In genomic region chr11:62978886-62979285, GRCm38 (mm10) we compare ENCODE assay signal across 34 mouse cellular contexts. TPM values are rescaled to one million over a fixed set of nuclear protein-coding genes. Genes with fewer than 3 reads are reported as not detected.
DNase-seq lines count a peak whose midpoint lies in the region; ATAC-seq and TF ChIP-seq lines count a peak whose summit lies in the region.
"Had no signal": no experiment of that assay in that cellular context is flagged by ENCODE, and none has a peak within 500 bp of the region (broad histone marks: within the 10 kb centered on the region; RNA-seq: fewer than 3 reads in every experiment).

No protein-coding gene starts in this region.

- WGBS in heart, embryonic 15.5 days, result 56% methylated on average over 6 of the region's 6 CpGs
- 46% methylated on average over 6 of the region's 6 CpGs for WGBS in lung, postnatal 0 days
- WGBS in lung, adult 2 months, result 69% methylated on average over 6 of the region's 6 CpGs
- WGBS in limb, embryonic 15.5 days, result 48% methylated on average over 6 of the region's 6 CpGs

- H3K36me3 ChIP-seq in heart, embryonic 15.5 days, result no peaks in the 10 kb centered on the region
- no peaks in the 10 kb centered on the region for H3K36me3 ChIP-seq in lung, postnatal 0 days (ENCODE audit: insufficient read depth, low read length)
- no peaks in the 10 kb centered on the region for H3K36me3 ChIP-seq in limb, embryonic 15.5 days
- H3K36me3 ChIP-seq: embryonic facial prominence, embryonic 12.5 days; forebrain, embryonic 10.5 days; forebrain, embryonic 15.5 days; G1E; hindbrain, embryonic 10.5 days; hindbrain, embryonic 15.5 days; limb, embryonic 12.5 days; liver, embryonic 13.5 days had no signal

- peaks cover 14% of the 10 kb centered on the region for H3K4me1 ChIP-seq in heart, embryonic 15.5 days (replicated peaks)
- H3K4me1 ChIP-seq in lung, postnatal 0 days (ENCODE audit: insufficient read depth, low read depth, low read length), result no peaks in the 10 kb centered on the region
- peaks cover 10% of the 10 kb centered on the region for H3K4me1 ChIP-seq in lung, adult 2 months (ENCODE audit: control insufficient read depth, insufficient read depth, low read length)
- peaks cover 7% of the 10 kb centered on the region; the same call in 1 of the 2 replicates for H3K4me1 ChIP-seq in limb, embryonic 15.5 days
- H3K4me1 ChIP-seq: liver, embryonic 13.5 days had no signal

- H3K4me2 ChIP-seq in heart, embryonic 15.5 days, result no peak overlapping the region
- H3K4me2 ChIP-seq in lung, postnatal 0 days (replicated peaks; ENCODE audit: low read depth, low read length), result no peak overlapping the region
- H3K4me2 ChIP-seq in limb, embryonic 15.5 days, result no peak overlapping the region
- H3K4me2 ChIP-seq: embryonic facial prominence, embryonic 12.5 days; forebrain, embryonic 15.5 days; hindbrain, embryonic 15.5 days; limb, embryonic 12.5 days; liver, embryonic 13.5 days had no signal

- no peak overlapping the region for H3K9ac ChIP-seq in heart, embryonic 15.5 days
- H3K9ac ChIP-seq in lung, postnatal 0 days (replicated peaks; ENCODE audit: low read depth), result no peak overlapping the region
- H3K9ac ChIP-seq in limb, embryonic 15.5 days, result no peak overlapping the region
- H3K9ac ChIP-seq: embryonic facial prominence, embryonic 12.5 days; forebrain, embryonic 15.5 days; hindbrain, embryonic 15.5 days; limb, embryonic 12.5 days; liver, embryonic 13.5 days had no signal

- no peak for TF ChIP-seq POLR2A in lung, adult 2 months (IDR thresholded peaks at IDR 0.05; ENCODE audit: borderline replicate concordance, extremely low read depth, low read depth, low read length)

- intact Hi-C loops in left cerebral cortex, postnatal 4 days (cut with DNase I), result no loop called here

- no peak for ATAC-seq in cerebellum, adult (ENCODE audit: insufficient number of reproducible peaks, low FRiP score, low TSS enrichment)
- ATAC-seq in heart, embryonic 15.5 days (replicated peaks; ENCODE audit: insufficient number of reproducible peaks, insufficient read depth, low FRiP score, low read depth), result no peak
- peak; percentile 72 for ATAC-seq in lung, postnatal 0 days
- no peak for ATAC-seq in limb, embryonic 15.5 days (ENCODE audit: insufficient number of reproducible peaks, low FRiP score, low TSS enrichment, low read depth)
- ATAC-seq: forebrain, embryonic 15.5 days; inflammation-experienced regulatory T-cells, adult 6 months; Patski had no signal

- peak; percentile 44; the same call in 1 of the 2 replicates for TF ChIP-seq EP300 in lung, postnatal 0 days (IDR thresholded peaks at IDR 0.05)

- no peak overlapping the region for H3K4me3 ChIP-seq in heart, embryonic 15.5 days
- H3K4me3 ChIP-seq in lung, postnatal 0 days (ENCODE audit: low read depth, low read length), result no peak overlapping the region
- H3K4me3 ChIP-seq in lung, adult 2 months (replicated peaks; ENCODE audit: extremely low read depth, low read depth, low read length), result no peak overlapping the region
- no peak overlapping the region for H3K4me3 ChIP-seq in limb, embryonic 15.5 days
- H3K4me3 ChIP-seq: embryonic facial prominence, embryonic 12.5 days; forebrain, embryonic 10.5 days; forebrain, embryonic 15.5 days; heart, adult 2 months; hindbrain, embryonic 10.5 days; hindbrain, embryonic 15.5 days; limb, embryonic 12.5 days; liver, embryonic 13.5 days had no signal

- no peaks in the 10 kb centered on the region for H3K9me3 ChIP-seq in heart, embryonic 15.5 days (replicated peaks)
- H3K9me3 ChIP-seq in lung, postnatal 0 days (ENCODE audit: low read length), result no peaks in the 10 kb centered on the region
- no peaks in the 10 kb centered on the region for H3K9me3 ChIP-seq in limb, embryonic 15.5 days
- H3K9me3 ChIP-seq: embryonic facial prominence, embryonic 12.5 days; forebrain, embryonic 15.5 days; hindbrain, embryonic 10.5 days; hindbrain, embryonic 15.5 days; limb, embryonic 12.5 days; liver, embryonic 13.5 days had no signal

- peak overlapping the region; percentile 32; the same call in 1 of the 2 replicates for H3K27ac ChIP-seq in heart, embryonic 15.5 days
- no peak overlapping the region; the same call in 1 of the 2 replicates for H3K27ac ChIP-seq in lung, postnatal 0 days (ENCODE audit: low read length)
- peak overlapping the region; percentile 48 for H3K27ac ChIP-seq in limb, embryonic 15.5 days
- H3K27ac ChIP-seq: embryonic facial prominence, embryonic 12.5 days; forebrain, embryonic 10.5 days; forebrain, embryonic 15.5 days; heart, adult 2 months; hindbrain, embryonic 10.5 days; hindbrain, embryonic 15.5 days; liver, embryonic 13.5 days had no signal

- H3K27me3 ChIP-seq in heart, embryonic 15.5 days, result no peaks in the 10 kb centered on the region
- no peaks in the 10 kb centered on the region for H3K27me3 ChIP-seq in lung, postnatal 0 days (replicated peaks; ENCODE audit: insufficient read depth, low read length)
- H3K27me3 ChIP-seq in limb, embryonic 15.5 days, result no peaks in the 10 kb centered on the region
- H3K27me3 ChIP-seq: embryonic facial prominence, embryonic 12.5 days; forebrain, embryonic 15.5 days; hindbrain, embryonic 15.5 days; limb, embryonic 12.5 days; liver, embryonic 13.5 days; Patski had no signal

- peak; percentile 14 for DNase-seq in cerebellum, adult 9-11 months
- no peak for DNase-seq in heart, adult 9 months (ENCODE audit: low spot score in 2 of 2)
- peak; percentile 71 for DNase-seq in lung, postnatal 0 days (ENCODE audit: low spot score)
- no peak for DNase-seq in lung, adult 2 months
- no peak for DNase-seq in left cerebral cortex, postnatal 4 days
- DNase-seq: adrenal gland, postnatal 10 days; gastrocnemius, postnatal 25 days; heart, adult 2 months; kidney, adult 11 months; kidney, postnatal 14 days; layer of hippocampus, adult 9-11 months; liver, embryonic 13.5 days; midbrain, embryonic 14.5 days; right cerebral cortex, adult 18-20 months; spleen, adult 18-20 months; thymus, adult 2 months; thymus, postnatal 36 days had no signal

- no peak for TF ChIP-seq CTCF in lung, postnatal 0 days (IDR thresholded peaks at IDR 0.05)
- no peak for TF ChIP-seq CTCF in lung, adult 2 months (IDR thresholded peaks at IDR 0.05; ENCODE audit: insufficient read depth, low read length)

RNA-seq across cellular contexts. Expression of gene Cdrt4, which starts 27.9 kb away (rescaled TPM):
- not detected in 2 replicates for polyA plus RNA-seq in heart, embryonic 15.5 days (2015; fragmentation: Nextera tagmentation; extraction: Ambion mirVana)
- polyA plus RNA-seq in lung, postnatal 0 days (2015; fragmentation: Nextera tagmentation; extraction: Ambion mirVana), result 0.23 TPM in 1 of 2 replicates, not detected in the other
- polyA plus RNA-seq in lung, adult 2 months (2012; rRNA removed), result 0.18 and 0.73 TPM in 2 replicates
- 0.22 TPM in 1 of 2 replicates, not detected in the other for polyA plus RNA-seq in limb, embryonic 15.5 days (2015; fragmentation: Nextera tagmentation; extraction: Ambion mirVana)
- total RNA-seq in left cerebral cortex, postnatal 4 days (2021), result not detected
- total RNA-seq: adrenal gland, postnatal 10 days; gastrocnemius, adult 18-20 months; heart, adult 2 months; left cerebral cortex, postnatal 10 days; neutrophil, adult 5-6 weeks had no signal
- polyA plus RNA-seq: forebrain, embryonic 10.5 days; forebrain, embryonic 15.5 days; G1E; heart, adult 2 months; heart, embryonic 14.5 days; hindbrain, embryonic 15.5 days; inflammation-experienced regulatory T-cells, adult 6 months; kidney, embryonic 14.5 days; limb, embryonic 12.5 days; liver, embryonic 13.5 days; midbrain, embryonic 14.5 days; Patski; thymus, adult 2 months had no signal

Comparison
In these comparisons a context has a peak if more than half of its experiments do, and no peak if none do; other contexts are left out.
1. DNase-seq: peak in cerebellum, adult 9-11 months (single experiment) and lung, postnatal 0 days (single experiment); none in heart, adult 9 months (0 of 2), lung, adult 2 months (single experiment) and left cerebral cortex, postnatal 4 days (single experiment).